Mouse (Mus musculus) embryo, embryonic 10.5 days (tissue): ENCODE measurements around the gene Gm4847.

Experiments
- DNase-seq: peaks from one replicate; pipeline ENCODE4 v3.0.0-alpha.2; 2015; ENCODE audit warnings: low spot score

Gm4847 gene

GRCm38 (mm10) chr1:166647593-166647992 is at the start of gene Gm4847:
Gene Gm4847, minus strand, starts transcription at chr1:166647693.
- DNase-seq = no peak

- no peak for DNase-seq
These were observed 34.3 kb upstream of the Gm4847 start, which contains the start of gene Fmo9 for GRCm38 (mm10) chr1:166681745-166682144. Gene Fmo9, minus strand, starts transcription at chr1:166681845.

- DNase-seq = no peak
These were observed 21.8 kb upstream of the Gm4847 start for GRCm38 (mm10) chr1:166669264-166669663.

- DNase-seq = no peak
These were observed 13.3 kb upstream of the Gm4847 start for GRCm38 (mm10) chr1:166660800-166661199.
